Mouse (Mus musculus) lung, adult 2 months (tissue): Measurements from ENCODE around the gene Adcy2.

Experiments used
- CTCF ChIP-seq: fragments of 200-500 bp; IDR thresholded peaks from 2 replicates; pipeline ENCODE4 v1.5.1; 2011; ENCODE audit warnings: mild to moderate bottlenecking, low read length, control low read depth; ENCODE audit not compliant: insufficient read depth
- POLR2A ChIP-seq: fragments of 200-500 bp; IDR thresholded peaks from 2 replicates; pipeline ENCODE4 v1.6.1; 2011; ENCODE audit warnings: low read depth, mild to moderate bottlenecking, control low read depth, low read length, borderline replicate concordance; ENCODE audit errors: extremely low read depth

DNA sequence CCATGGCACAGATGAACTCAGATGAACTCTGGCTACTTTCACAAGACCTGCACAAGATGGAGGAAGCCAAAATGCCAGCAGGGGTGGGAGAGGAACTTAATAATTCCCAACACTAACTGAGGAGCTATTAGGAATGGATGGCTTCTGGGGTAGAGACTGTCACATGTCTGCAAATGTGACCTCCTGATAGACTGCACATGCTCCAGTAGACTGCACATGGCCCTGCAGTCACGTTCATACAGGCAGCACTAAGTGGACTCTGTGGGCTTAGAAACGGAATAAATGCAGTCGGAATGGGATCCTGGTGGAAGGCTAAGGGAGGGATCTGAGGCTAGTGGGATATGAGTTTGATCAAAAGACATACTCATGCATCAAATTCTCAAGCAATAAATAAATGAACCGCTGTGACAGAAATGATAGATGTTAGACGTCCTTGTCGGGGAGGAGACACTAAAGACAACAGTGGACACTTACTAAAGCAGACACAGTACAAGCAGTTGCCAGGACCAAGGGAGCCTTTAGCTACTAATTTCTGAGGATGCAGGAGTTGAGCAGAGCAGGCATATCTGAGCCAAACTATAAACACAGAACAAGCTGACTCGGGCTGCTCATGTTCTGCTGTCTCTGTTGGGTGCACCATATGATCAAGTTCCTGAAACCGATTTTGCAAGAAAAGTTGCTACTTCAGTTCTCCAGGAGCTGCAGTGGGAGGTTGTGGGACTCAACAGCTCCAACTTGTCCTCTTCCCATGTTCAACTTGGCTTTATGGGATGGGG, 211.9 kb downstream of the Adcy2 start:
- TF ChIP-seq CTCF (no peak), POLR2A (no peak)
